Mouse (Mus musculus) stomach, embryonic 14.5 days (tissue): Measurements from ENCODE around the gene Ing4. TPM values are rescaled to one million over a fixed set of nuclear protein-coding genes. Genes with fewer than 3 reads are reported as not detected.
"Not testable (repeated sequence)": the region's sequence is repeated elsewhere in the genome, so short reads cannot be mapped to it uniquely, and the experiment has no call there.

Source experiments
- ATAC-seq: fragments of 200-750 bp; cut with Nextera tagmentation; 2 replicates; pipeline ENCODE4 v1.8.0; 2017; ENCODE audit warnings: low read depth, moderate TSS enrichment; ENCODE audit not compliant: insufficient number of reproducible peaks, insufficient read depth, low FRiP score
- H3K27ac ChIP-seq: fragments of 300-500 bp; sonication (generic); 2 replicates; pipeline ENCODE4 v1.5.1; 2014; ENCODE audit warnings: mild to moderate bottlenecking, low read length, moderate library complexity, mixed read lengths
- H3K27me3 ChIP-seq: fragments of 300-500 bp; sonication (generic); 2 replicates; pipeline ENCODE4 v1.6.1; 2014; ENCODE audit warnings: low read length, control low read depth, mixed read lengths; ENCODE audit not compliant: control insufficient read depth, insufficient read depth
- H3K36me3 ChIP-seq: fragments of 300-500 bp; sonication (generic); 2 replicates; pipeline ENCODE4 v1.6.1; 2014; ENCODE audit warnings: mild to moderate bottlenecking, control low read depth, low read length, moderate library complexity, mixed read lengths; ENCODE audit not compliant: control insufficient read depth, insufficient read depth
- H3K4me1 ChIP-seq: fragments of 300-500 bp; sonication (generic); 2 replicates; pipeline ENCODE4 v1.6.1; 2014; ENCODE audit warnings: low read length, control low read depth, mixed read lengths; ENCODE audit not compliant: control insufficient read depth, insufficient read depth
- H3K4me2 ChIP-seq: fragments of 300-500 bp; sonication (generic); replicated peaks from 2 replicates; pipeline ENCODE4 v1.6.1; 2014; ENCODE audit warnings: low read depth, low read length, control low read depth
- H3K4me3 ChIP-seq: fragments of 300-500 bp; sonication (generic); 2 replicates; pipeline ENCODE4 v1.5.1; 2014; ENCODE audit warnings: low read depth, low read length, control low read depth
- H3K9ac ChIP-seq: fragments of 300-500 bp; sonication (generic); replicated peaks from 2 replicates; pipeline ENCODE4 v1.6.1; 2014; ENCODE audit warnings: low read depth, mild to moderate bottlenecking, control low read depth, low read length, moderate library complexity, mixed read lengths
- H3K9me3 ChIP-seq: fragments of 300-500 bp; sonication (generic); 2 replicates; pipeline ENCODE4 v1.6.1; 2016; ENCODE audit warnings: low read depth, low read length, control low read depth; ENCODE audit not compliant: control insufficient read depth
- WGBS: fragments of 180-500 bp; shearing (Covaris S2); extraction: QIAGEN DNeasy Blood & Tissue Kit; methylation state at CpG from one replicate; pipeline ENCODE4 v1.1.7; 2014; 5-methylcytosine and 5-hydroxymethylcytosine counted together
- polyA plus RNA-seq: library from polyadenylated mRNA; unstranded; fragments of >200 nt; fragmentation: Nextera tagmentation; extraction: Ambion mirVana; gene quantifications from 2 replicates; pipeline ENCODE4 v1.2.1, GENCODE M21; 2014

Ing4 gene
- polyA plus RNA-seq, 1 experiment from 2014 or later = 119 TPM

- Histone ChIP-seq H3K4me1 (no peaks in the 10 kb centered on the region), H3K9ac (no peak within 1 kb of the TSS), H3K4me3 (no peak within 1 kb of the TSS), H3K27ac (no peak within 1 kb of the TSS), H3K27me3 (no peaks in the 10 kb centered on the region), H3K36me3 (peaks cover 65% of the 10 kb centered on the region), H3K4me2 (no peak within 1 kb of the TSS), H3K9me3 (no peaks in the 10 kb centered on the region)
- 30% methylated on average over 20 of the region's 20 CpGs for WGBS
- 0 out of 2 replicates have a peak, but pooled peaks have one; percentile 17 for ATAC-seq
Measured at GRCm38 (mm10) chr6:125049678-125050077, 10.1 kb downstream of the Ing4 start, which contains the start of gene Acrbp. Gene Acrbp (plus strand): TSS chr6:125049689.

- no peaks in the 10 kb centered on the region for H3K4me1 ChIP-seq
- WGBS = 63% methylated on average over 5 of the region's 5 CpGs
- H3K9me3 ChIP-seq = no peaks in the 10 kb centered on the region
- no peaks in the 10 kb centered on the region for H3K27me3 ChIP-seq
- no peak overlapping the region for H3K9ac ChIP-seq
- H3K27ac ChIP-seq = no peak overlapping the region
- H3K4me2 ChIP-seq = no peak overlapping the region
- H3K4me3 ChIP-seq = no peak overlapping the region
- ATAC-seq = no peak
- peaks cover 60% of the 10 kb centered on the region for H3K36me3 ChIP-seq
Measured at GRCm38 (mm10) chr6:125051237-125051636, 11.7 kb downstream of the Ing4 start.

- ATAC-seq = no peak; the same call in 1 of the 2 replicates
Measured at GRCm38 (mm10) chr6:125061493-125061892, 21.9 kb downstream of the Ing4 start.

GRCm38 (mm10) chr6:125062511-125062910 is 23.0 kb downstream of the Ing4 start:
- Histone ChIP-seq H3K4me1 (no peaks in the 10 kb centered on the region), H3K4me3 (no peak overlapping the region), H3K27me3 (no peaks in the 10 kb centered on the region), H3K9ac (no peak overlapping the region), H3K27ac (no peak overlapping the region), H3K9me3 (no peaks in the 10 kb centered on the region), H3K4me2 (no peak overlapping the region), H3K36me3 (no peaks in the 10 kb centered on the region)
- 83% methylated on average over 5 of the region's 5 CpGs for WGBS
- no peak for ATAC-seq

More at GRCm38 (mm10) chr6:125061493-125061892, 21.9 kb downstream of the Ing4 start:
- Histone ChIP-seq H3K9ac (no peak overlapping the region), H3K27ac (no peak overlapping the region), H3K4me2 (no peak overlapping the region), H3K27me3 (no peaks in the 10 kb centered on the region), H3K9me3 (no peaks in the 10 kb centered on the region), H3K36me3 (no peaks in the 10 kb centered on the region), H3K4me3 (no peak overlapping the region), H3K4me1 (no peaks in the 10 kb centered on the region)
- 33% methylated on average over 6 of the region's 6 CpGs for WGBS

GRCm38 (mm10) chr6:125063906-125064305 is 24.3 kb downstream of the Ing4 start:
- H3K4me2 ChIP-seq = no peak overlapping the region
- ATAC-seq = no peak
- 78% methylated on average over 6 of the region's 6 CpGs for WGBS
- no peaks in the 10 kb centered on the region for H3K4me1 ChIP-seq
- H3K9me3 ChIP-seq = no peaks in the 10 kb centered on the region
- no peaks in the 10 kb centered on the region for H3K36me3 ChIP-seq
- no peak overlapping the region for H3K4me3 ChIP-seq
- H3K27ac ChIP-seq = no peak overlapping the region
- H3K9ac ChIP-seq = no peak overlapping the region
- no peaks in the 10 kb centered on the region for H3K27me3 ChIP-seq

- not testable (repeated sequence) for H3K36me3 ChIP-seq, H3K27me3 ChIP-seq, H3K4me3 ChIP-seq, H3K4me1 ChIP-seq, ATAC-seq, H3K9ac ChIP-seq, H3K27ac ChIP-seq, H3K9me3 ChIP-seq, H3K4me2 ChIP-seq
- no CpG with 5 or more reads among the region's 1 CpGs for WGBS
Measured at GRCm38 (mm10) chr6:125065223-125065622, 25.7 kb downstream of the Ing4 start.

- no peak within 1 kb of the TSS for H3K4me3 ChIP-seq
- no peaks in the 10 kb centered on the region for H3K27me3 ChIP-seq
- no peaks in the 10 kb centered on the region for H3K36me3 ChIP-seq
- H3K4me1 ChIP-seq = no peaks in the 10 kb centered on the region
- H3K9ac ChIP-seq = no peak within 1 kb of the TSS
- no peak within 1 kb of the TSS for H3K27ac ChIP-seq
- no peaks in the 10 kb centered on the region for H3K9me3 ChIP-seq
- no peak for ATAC-seq
- WGBS = 49% methylated on average over 8 of the region's 8 CpGs
- no peak within 1 kb of the TSS for H3K4me2 ChIP-seq
Measured at GRCm38 (mm10) chr6:125067571-125067995, 28.0 kb downstream of the Ing4 start, which contains the start of gene Lpar5. Gene Lpar5 (plus strand): TSS chr6:125067920.

GRCm38 (mm10) chr6:125071170-125071895 is 31.8 kb downstream of the Ing4 start:
- Histone ChIP-seq H3K9me3 (no peaks in the 10 kb centered on the region), H3K4me1 (no peaks in the 10 kb centered on the region), H3K4me2 (no peak overlapping the region), H3K27me3 (no peaks in the 10 kb centered on the region), H3K27ac (peak overlapping the region; percentile 61; the same call in 1 of the 2 replicates), H3K36me3 (no peaks in the 10 kb centered on the region), H3K9ac (no peak overlapping the region), H3K4me3 (no peak overlapping the region)
- 82% methylated on average over 18 of the region's 18 CpGs for WGBS
- ATAC-seq = peak; percentile 73
